Mouse (Mus musculus): ENCODE measurements at regions not wholly inside any gene's neighbourhood (a gene's known extent, or its start where the extent isn't known, plus 50 kb on each side); places are given as distances from the start of the nearest gene placed in this dataset.

- no peak overlapping the region for H3K4me3 ChIP-seq (replicated peaks; ENCODE audit: low read length)
- H3K27me3 ChIP-seq (ENCODE audit: insufficient read depth, low read length), result 0 out of 2 replicates have a peak, but pooled peaks cover 3% of the 10 kb centered on the region
- H3K9me3 ChIP-seq (ENCODE audit: low read length), result no peaks in the 10 kb centered on the region
- peaks cover 13% of the 10 kb centered on the region for H3K4me1 ChIP-seq (replicated peaks; ENCODE audit: low read depth, low read length)
- TF ChIP-seq NANOG (IDR thresholded peaks at IDR 0.05; ENCODE audit: borderline replicate concordance, low read length) (no peak), CTCF (conservative IDR thresholded peaks at IDR 0.05; ENCODE audit: low read length) (no peak), POU5F1 (IDR thresholded peaks at IDR 0.05; ENCODE audit: borderline replicate concordance, low read length) (no peak)
- no peaks in the 10 kb centered on the region for H3K36me3 ChIP-seq (ENCODE audit: insufficient read depth, low read length)
These were observed 645.4 kb upstream of the Gm10131 start for GRCm38 (mm10) chr8:34756916-34757315.

- no peak for TF ChIP-seq NANOG (IDR thresholded peaks at IDR 0.05; ENCODE audit: borderline replicate concordance, low read length)
- no peak for TF ChIP-seq CTCF (conservative IDR thresholded peaks at IDR 0.05; ENCODE audit: low read length)
- no peak for TF ChIP-seq POU5F1 (IDR thresholded peaks at IDR 0.05; ENCODE audit: borderline replicate concordance, low read length)
- no peaks in the 10 kb centered on the region for H3K9me3 ChIP-seq (ENCODE audit: low read length)
- H3K4me1 ChIP-seq (replicated peaks; ENCODE audit: low read depth, low read length), result peaks cover 13% of the 10 kb centered on the region
These were observed 644.6 kb upstream of the Gm10131 start for GRCm38 (mm10) chr8:34756171-34756570.

GRCm38 (mm10) chr8:34755480-34755879, 643.9 kb upstream of the Gm10131 start:
- Histone ChIP-seq H3K4me3 (replicated peaks; ENCODE audit: low read length) (no peak overlapping the region), H3K27me3 (ENCODE audit: insufficient read depth, low read length) (0 out of 2 replicates have a peak, but pooled peaks cover 6% of the 10 kb centered on the region), H3K4me1 (replicated peaks; ENCODE audit: low read depth, low read length) (peaks cover 13% of the 10 kb centered on the region), H3K36me3 (ENCODE audit: insufficient read depth, low read length) (no peaks in the 10 kb centered on the region), H3K9me3 (ENCODE audit: low read length) (no peaks in the 10 kb centered on the region)
- TF ChIP-seq NANOG (IDR thresholded peaks at IDR 0.05; ENCODE audit: borderline replicate concordance, low read length) (no peak), POU5F1 (IDR thresholded peaks at IDR 0.05; ENCODE audit: borderline replicate concordance, low read length) (no peak), CTCF (conservative IDR thresholded peaks at IDR 0.05; ENCODE audit: low read length) (no peak)

More at GRCm38 (mm10) chr8:34756171-34756570, 644.6 kb upstream of the Gm10131 start:
- Histone ChIP-seq H3K27me3 (ENCODE audit: insufficient read depth, low read length) (0 out of 2 replicates have a peak, but pooled peaks cover 3% of the 10 kb centered on the region), H3K36me3 (ENCODE audit: insufficient read depth, low read length) (no peaks in the 10 kb centered on the region), H3K4me3 (replicated peaks; ENCODE audit: low read length) (no peak overlapping the region)

GRCm38 (mm10) chr8:34753046-34753445, 641.5 kb upstream of the Gm10131 start:
- H3K4me1 ChIP-seq (replicated peaks; ENCODE audit: low read depth, low read length), result peaks cover 18% of the 10 kb centered on the region

GRCm38 (mm10) chr8:34748521-34748920, 637.0 kb upstream of the Gm10131 start:
- Histone ChIP-seq H3K9me3 (ENCODE audit: low read length) (no peaks in the 10 kb centered on the region), H3K4me1 (replicated peaks; ENCODE audit: low read depth, low read length) (peaks cover 10% of the 10 kb centered on the region), H3K36me3 (ENCODE audit: insufficient read depth, low read length) (no peaks in the 10 kb centered on the region), H3K4me3 (replicated peaks; ENCODE audit: low read length) (no peak overlapping the region), H3K27me3 (ENCODE audit: insufficient read depth, low read length) (peaks cover 27% of the 10 kb centered on the region)
- TF ChIP-seq CTCF (conservative IDR thresholded peaks at IDR 0.05; ENCODE audit: low read length) (no peak), POU5F1 (IDR thresholded peaks at IDR 0.05; ENCODE audit: borderline replicate concordance, low read length) (no peak), NANOG (IDR thresholded peaks at IDR 0.05; ENCODE audit: borderline replicate concordance, low read length) (no peak)

More at GRCm38 (mm10) chr8:34753046-34753445, 641.5 kb upstream of the Gm10131 start:
- no peak for TF ChIP-seq CTCF (conservative IDR thresholded peaks at IDR 0.05; ENCODE audit: low read length)
- TF ChIP-seq POU5F1 (IDR thresholded peaks at IDR 0.05; ENCODE audit: borderline replicate concordance, low read length), result no peak
- no peak for TF ChIP-seq NANOG (IDR thresholded peaks at IDR 0.05; ENCODE audit: borderline replicate concordance, low read length)
- Histone ChIP-seq H3K4me3 (replicated peaks; ENCODE audit: low read length) (no peak overlapping the region), H3K9me3 (ENCODE audit: low read length) (no peaks in the 10 kb centered on the region), H3K27me3 (ENCODE audit: insufficient read depth, low read length) (peaks cover 14% of the 10 kb centered on the region; the same call in 1 of the 2 replicates), H3K36me3 (ENCODE audit: insufficient read depth, low read length) (no peaks in the 10 kb centered on the region)

GRCm38 (mm10) chr8:34745706-34746105, 634.2 kb upstream of the Gm10131 start:
- Histone ChIP-seq H3K4me3 (replicated peaks; ENCODE audit: low read length) (no peak overlapping the region), H3K9me3 (ENCODE audit: low read length) (no peaks in the 10 kb centered on the region), H3K27me3 (ENCODE audit: insufficient read depth, low read length) (peaks cover 46% of the 10 kb centered on the region), H3K36me3 (ENCODE audit: insufficient read depth, low read length) (no peaks in the 10 kb centered on the region), H3K4me1 (replicated peaks; ENCODE audit: low read depth, low read length) (0 out of 2 replicates have a peak, but pooled peaks cover 5% of the 10 kb centered on the region)
- no peak for TF ChIP-seq NANOG (IDR thresholded peaks at IDR 0.05; ENCODE audit: borderline replicate concordance, low read length)
- no peak for TF ChIP-seq POU5F1 (IDR thresholded peaks at IDR 0.05; ENCODE audit: borderline replicate concordance, low read length)
- no peak for TF ChIP-seq CTCF (conservative IDR thresholded peaks at IDR 0.05; ENCODE audit: low read length)

GRCm38 (mm10) chr8:34744682-34745081, 633.1 kb upstream of the Gm10131 start:
- Histone ChIP-seq H3K9me3 (ENCODE audit: low read length) (no peaks in the 10 kb centered on the region), H3K4me3 (replicated peaks; ENCODE audit: low read length) (no peak overlapping the region), H3K36me3 (ENCODE audit: insufficient read depth, low read length) (no peaks in the 10 kb centered on the region), H3K27me3 (ENCODE audit: insufficient read depth, low read length) (peaks cover 46% of the 10 kb centered on the region), H3K4me1 (replicated peaks; ENCODE audit: low read depth, low read length) (0 out of 2 replicates have a peak, but pooled peaks cover 5% of the 10 kb centered on the region)
- TF ChIP-seq CTCF (conservative IDR thresholded peaks at IDR 0.05; ENCODE audit: low read length), result no peak

GRCm38 (mm10) chr8:34744179-34744578, 632.6 kb upstream of the Gm10131 start:
- H3K4me3 ChIP-seq (replicated peaks; ENCODE audit: low read length), result no peak overlapping the region
- H3K36me3 ChIP-seq (ENCODE audit: insufficient read depth, low read length), result no peaks in the 10 kb centered on the region
- H3K27me3 ChIP-seq (ENCODE audit: insufficient read depth, low read length), result peaks cover 50% of the 10 kb centered on the region
- 0 out of 2 replicates have a peak, but pooled peaks cover 5% of the 10 kb centered on the region for H3K4me1 ChIP-seq (replicated peaks; ENCODE audit: low read depth, low read length)
- TF ChIP-seq NANOG (IDR thresholded peaks at IDR 0.05; ENCODE audit: borderline replicate concordance, low read length), result no peak
- no peak for TF ChIP-seq CTCF (conservative IDR thresholded peaks at IDR 0.05; ENCODE audit: low read length)
- no peak for TF ChIP-seq POU5F1 (IDR thresholded peaks at IDR 0.05; ENCODE audit: borderline replicate concordance, low read length)
- no peaks in the 10 kb centered on the region for H3K9me3 ChIP-seq (ENCODE audit: low read length)

GRCm38 (mm10) chr8:34743137-34743536, 631.6 kb upstream of the Gm10131 start:
- no peak overlapping the region for H3K4me3 ChIP-seq (replicated peaks; ENCODE audit: low read length)
- no peaks in the 10 kb centered on the region for H3K4me1 ChIP-seq (replicated peaks; ENCODE audit: low read depth, low read length)
- H3K9me3 ChIP-seq (ENCODE audit: low read length), result no peaks in the 10 kb centered on the region
- TF ChIP-seq NANOG (IDR thresholded peaks at IDR 0.05; ENCODE audit: borderline replicate concordance, low read length) (no peak), POU5F1 (IDR thresholded peaks at IDR 0.05; ENCODE audit: borderline replicate concordance, low read length) (no peak), CTCF (conservative IDR thresholded peaks at IDR 0.05; ENCODE audit: low read length) (no peak)
- peaks cover 53% of the 10 kb centered on the region for H3K27me3 ChIP-seq (ENCODE audit: insufficient read depth, low read length)
- no peaks in the 10 kb centered on the region for H3K36me3 ChIP-seq (ENCODE audit: insufficient read depth, low read length)

Measured in E14TG2a.4 (cell line).